Mouse (Mus musculus) CD4-positive helper T cell, adult 2 months (primary cell): ENCODE results near the gene Dusp13.
A peak's percentile ranks its signal among the peaks of the same experiment; 100 is the strongest.

Experiments
- DNase-seq: peaks from one replicate; pipeline ENCODE4 v3.0.0-alpha.2; 2012; ENCODE audit warnings: low read depth, missing footprints, low spot score

The Dusp13 gene

DNA sequence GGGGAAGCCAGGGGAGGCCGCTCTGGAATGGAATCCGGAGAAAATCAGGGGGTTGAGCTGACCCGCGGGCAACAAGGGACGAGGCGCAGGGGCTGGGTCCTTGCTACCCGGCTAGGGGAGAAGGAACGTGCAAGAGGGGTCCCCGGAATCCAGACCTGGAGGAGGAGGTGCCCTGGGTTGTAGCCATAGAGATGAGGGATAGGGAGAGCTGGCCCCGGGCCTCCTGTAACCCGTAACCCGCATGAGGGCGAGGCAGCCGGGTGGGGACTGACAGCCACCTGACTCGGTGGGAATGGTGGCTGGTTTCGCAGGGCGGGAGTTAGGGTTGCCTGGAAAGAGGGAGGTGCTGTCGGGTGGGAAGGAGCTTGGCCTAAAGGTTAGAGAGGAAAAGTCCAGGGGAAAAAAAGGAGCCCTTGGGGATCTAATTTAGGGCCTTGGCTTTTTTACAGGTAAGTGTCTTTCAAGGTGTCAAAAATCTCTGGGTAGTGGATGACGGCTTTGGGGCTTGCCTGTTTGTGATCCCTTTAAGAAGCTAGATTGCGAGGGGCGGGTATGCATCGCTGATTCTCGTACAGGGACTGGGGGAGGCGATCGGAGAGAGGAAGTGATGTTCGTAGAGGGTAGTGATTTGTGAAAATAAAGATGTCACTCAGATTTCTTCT, at the start of gene Dusp13:
Gene Dusp13, minus strand, starts transcription at position 301 of the 662 bp plus-strand sequence.
- DNase-seq: peak; percentile 85

DNA sequence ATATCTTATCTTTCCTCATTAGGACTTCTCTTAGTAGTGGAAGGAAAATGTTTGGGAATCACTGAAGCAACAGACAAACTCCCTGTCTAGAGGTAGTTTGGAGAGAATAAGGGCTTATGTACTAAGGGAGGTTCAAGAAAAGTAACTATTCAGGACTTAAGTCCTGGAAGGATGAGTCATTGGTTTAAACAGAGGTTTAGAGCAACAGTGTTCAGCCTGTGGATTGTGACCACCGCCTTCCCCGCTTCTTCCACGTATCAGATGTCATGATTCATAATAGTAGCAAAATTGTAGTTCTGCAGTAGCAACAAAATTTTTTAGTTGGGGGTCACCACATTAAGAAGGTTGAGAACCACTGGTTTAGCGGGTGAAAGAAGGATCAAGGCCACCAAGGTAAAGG, 49.7 kb upstream of the Dusp13 start:
- no peak for DNase-seq

DNA sequence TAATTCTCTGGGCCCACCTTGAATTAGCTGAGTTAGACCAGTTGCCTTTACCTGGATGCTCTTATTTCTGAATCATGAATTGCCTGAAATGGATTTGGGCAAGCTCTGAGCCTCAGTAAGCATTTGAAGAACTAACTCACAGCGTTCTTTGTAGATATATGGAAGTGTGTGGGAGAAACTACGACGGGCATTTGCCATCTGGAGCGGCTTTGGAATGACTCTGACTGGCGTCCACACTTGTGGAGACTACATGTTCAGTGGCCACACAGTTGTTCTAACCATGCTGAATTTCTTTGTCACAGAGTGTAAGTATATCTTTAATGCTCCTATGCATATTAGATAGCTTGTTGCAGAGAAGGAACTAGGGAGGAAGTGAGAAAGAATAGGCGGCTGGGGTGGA, 41.3 kb upstream of the Dusp13 start:
- no peak for DNase-seq

DNA sequence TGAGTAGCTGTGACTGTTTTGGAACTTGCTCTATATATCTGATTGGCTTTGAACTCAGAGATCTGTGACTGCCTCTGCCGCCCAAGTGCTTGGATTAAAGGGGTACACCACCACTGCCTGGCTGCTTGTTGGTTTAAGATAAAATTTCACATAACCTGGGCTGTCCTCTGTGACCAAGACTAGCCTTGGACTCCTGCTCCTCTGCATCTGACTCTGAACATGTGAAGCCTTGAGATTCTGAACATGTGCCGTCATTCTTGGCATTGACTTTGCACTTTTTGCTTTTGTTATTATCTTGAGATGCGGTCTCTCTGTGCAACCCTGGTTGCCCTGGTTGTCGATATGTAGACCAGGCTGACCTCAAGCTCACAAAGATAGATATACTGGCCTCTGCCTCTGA, 40.7 kb upstream of the Dusp13 start:
- DNase-seq: no peak

DNA sequence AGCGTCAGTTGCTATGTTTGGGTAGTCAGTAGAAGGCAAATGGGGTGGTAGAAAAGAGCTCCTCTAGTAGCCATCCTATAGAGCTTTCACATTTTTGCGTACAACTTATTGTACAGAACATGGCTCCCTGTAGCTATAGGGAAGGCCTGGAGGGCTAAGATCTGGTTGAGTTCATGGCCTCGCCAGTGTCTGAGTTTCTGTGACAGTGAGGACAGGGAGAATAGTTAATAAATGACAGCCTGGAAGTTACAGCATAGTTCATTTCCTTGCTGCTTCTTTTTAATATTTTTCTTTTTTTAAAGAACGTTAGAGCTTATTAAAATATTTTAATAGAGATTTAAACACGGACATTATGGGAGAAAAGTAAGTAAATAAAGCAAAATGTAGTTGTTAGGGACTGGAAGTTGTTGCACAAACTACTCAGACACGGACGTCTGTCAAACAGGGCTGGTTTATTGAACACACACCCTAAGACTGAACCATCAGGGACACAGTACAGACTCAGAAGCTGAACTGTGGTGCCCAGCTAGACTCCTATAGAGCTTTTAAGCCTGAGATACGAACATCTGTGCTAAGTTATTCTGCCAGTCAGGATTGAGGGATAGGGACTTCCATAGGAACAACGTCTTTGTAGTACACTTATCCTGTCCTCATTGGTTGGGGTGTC, 39.7 kb upstream of the Dusp13 start:
- no peak for DNase-seq

DNA sequence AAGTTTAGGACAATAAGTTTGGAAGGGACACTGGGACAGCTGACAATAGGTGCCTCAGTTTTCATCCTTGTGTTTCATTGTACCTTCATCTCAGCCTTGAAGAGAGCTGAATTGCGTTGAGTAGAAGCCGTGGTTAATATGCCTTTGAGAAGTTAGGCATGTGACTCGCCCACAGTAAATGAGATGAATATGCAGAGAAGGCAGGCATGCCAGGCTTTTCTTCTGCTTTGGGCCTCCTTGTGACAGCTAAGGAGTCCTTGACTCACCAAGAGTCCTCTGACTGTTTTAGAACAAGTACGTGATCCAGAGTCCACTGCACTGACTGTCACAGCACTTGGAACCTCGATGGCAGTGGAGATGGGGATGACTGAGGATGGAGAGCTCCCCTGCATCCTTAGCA, 37.1 kb upstream of the Dusp13 start:
- DNase-seq: no peak

DNA sequence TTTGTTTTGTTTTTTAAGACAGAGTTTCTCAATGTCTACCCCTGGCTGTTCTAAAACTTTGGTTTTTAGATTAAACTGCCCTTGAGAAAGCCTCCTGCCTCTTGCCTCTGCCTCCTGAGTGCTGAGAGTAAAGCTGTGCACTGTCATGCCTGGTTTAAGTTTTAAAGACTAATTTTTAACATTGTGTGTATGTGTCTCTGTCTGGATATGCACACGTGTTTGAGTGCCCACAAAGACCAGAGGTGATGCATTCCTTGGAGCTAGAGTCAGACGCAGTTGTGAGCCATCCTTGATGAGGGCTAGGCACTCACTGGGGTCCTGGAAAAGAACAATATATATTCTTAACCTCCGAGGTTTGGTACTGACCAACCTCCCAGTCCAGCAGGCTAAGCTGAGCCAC, 36.4 kb upstream of the Dusp13 start:
- no peak for DNase-seq

DNA sequence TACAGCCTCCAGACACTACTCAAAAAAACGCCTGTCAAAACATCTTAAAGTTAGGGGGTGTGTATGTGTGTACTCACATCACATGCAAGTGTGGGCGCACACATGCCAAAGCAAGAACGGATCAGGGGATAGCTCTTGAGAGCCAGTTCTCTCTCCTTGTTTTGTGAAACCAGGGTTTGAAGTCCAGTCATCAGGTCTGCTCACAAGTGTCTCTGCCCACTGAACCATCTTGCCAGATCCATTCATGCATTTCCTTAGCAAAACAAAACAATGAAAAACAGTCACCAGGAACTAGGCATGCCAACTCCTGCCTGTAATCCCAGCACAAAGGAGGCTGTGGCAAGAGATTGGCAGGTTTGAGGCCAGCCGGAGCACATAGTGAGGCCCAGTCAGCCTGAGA, 35.5 kb upstream of the Dusp13 start:
- no peak for DNase-seq

DNA sequence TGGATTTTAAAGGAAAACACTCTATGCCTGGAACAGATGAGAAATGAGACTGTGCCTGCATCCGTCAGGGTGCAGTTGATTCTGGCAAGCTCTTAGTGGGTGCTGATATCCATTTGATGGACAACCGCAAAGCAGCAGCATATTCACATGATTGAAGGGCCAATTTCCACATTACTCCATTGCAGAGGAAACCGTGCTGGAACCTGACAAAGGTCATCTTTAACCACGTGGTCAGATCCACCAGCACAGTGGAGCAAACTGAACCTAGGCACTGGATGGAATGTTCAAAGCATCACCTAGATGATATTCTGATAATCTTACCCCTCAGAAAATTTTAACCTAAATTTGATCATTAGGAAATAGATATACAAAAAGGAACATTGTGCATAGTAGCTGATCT, 25.2 kb upstream of the Dusp13 start:
- DNase-seq: no peak

DNA sequence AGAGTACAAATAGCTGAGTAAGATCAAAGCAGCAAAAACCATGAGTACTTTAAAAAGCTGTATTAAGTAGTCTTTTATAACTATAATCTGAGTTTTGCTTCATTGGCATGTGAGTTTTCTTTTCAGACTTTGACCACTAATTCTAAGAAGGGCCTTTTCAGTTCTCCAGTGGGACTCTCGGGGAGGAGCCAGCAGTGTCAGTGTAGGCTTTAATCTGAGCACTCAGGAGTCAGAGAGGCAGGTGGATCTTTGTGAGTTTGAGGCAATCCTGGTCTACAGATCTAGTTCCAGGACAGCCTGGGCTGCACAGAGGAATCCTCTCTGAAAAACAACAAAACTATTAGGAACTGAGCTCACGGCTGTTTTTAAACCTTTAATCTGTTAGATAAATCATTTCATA, 23.0 kb upstream of the Dusp13 start:
- DNase-seq: no peak

DNA sequence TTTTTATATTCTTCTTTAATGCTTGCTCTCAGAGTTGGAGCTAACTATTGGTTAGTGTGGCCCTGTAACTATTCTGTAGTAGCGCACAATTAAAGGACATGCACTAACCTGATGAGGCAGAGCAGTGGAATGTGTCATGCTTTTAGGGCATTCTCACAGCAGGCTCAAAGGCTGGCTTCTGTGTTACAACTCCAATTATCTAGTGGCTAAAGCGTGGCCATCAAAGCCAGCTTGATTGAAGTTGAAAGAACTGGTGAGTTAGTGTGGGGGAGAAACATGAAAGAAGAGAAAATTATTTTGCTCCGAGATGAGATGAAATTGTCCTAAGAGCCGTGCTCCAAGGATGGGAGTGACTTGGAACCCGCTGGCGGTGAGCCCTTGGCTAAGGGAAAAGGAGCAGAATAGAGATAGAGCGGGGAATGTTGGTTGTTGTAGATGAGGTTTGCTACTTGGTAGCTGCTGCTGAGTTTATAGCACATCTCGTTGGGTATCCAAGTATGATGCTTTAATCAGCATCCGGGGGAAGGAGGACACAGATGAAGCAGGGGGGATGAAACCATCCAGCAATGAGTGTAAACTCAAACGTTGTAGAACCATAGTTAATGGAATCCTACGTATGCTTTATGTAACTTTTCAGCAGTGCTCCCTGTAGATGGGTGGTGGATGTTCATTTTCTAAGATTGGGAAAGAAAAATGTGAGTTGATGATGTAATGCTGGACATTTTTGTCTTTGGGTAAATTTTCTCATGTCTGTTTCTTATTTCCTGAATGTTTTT, 21.7 kb upstream of the Dusp13 start:
- no peak for DNase-seq

DNA sequence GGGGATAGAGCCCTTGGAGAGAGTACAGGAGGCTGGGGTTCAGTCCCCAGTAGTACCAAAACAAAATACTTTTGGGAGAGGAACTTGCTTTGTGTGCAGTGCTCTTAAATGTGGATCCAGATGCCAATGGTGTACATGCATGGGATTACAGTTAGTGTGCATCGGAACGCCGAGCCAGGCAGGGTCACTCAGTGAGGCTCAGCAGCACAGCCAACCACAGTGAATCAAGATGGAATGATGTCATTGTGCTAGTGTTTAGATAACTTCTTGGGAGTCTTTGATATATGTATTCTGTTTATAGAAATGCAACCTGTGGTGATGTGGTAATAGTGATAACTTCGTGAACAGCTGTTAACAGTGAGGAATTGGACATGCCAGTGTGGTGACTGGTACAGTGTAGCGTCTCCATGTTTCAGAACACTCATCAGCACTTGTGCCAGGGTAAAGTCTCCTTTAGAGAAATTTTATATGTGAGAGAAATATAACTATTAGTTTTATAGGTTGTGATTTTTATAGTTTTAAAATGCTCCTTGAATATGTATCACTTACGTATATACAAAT, 15.5 kb upstream of the Dusp13 start:
- DNase-seq: no peak

DNA sequence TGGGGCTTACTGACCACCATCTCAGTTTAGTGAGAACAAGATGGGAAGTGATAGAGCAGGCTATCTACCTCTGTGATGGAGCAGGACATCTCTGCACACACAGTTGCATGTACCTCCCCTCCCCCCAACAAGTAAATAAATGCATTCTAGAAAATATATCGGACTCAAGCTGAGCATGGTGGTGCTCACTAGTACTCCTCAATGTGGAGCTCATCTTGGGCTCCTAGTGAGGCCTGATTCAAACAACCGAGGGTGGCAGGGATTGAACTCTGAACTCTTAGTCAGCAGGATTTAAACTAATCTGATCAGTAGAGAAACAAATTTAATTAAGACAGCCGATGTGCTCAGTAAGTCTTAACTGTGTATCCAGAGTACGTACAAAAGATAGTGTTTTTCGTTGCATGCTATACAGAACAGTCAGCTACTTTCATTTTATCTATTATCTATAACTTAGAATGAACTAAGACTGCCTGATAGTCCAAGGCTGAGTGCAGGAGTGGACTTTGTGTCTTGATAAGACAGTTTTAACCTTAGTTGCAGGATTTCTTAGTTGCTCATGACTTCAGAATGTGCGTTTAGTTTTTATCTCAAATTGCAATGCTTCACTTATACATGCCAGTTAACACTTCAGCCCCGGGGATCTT, 14.9 kb upstream of the Dusp13 start:
- no peak for DNase-seq

DNA sequence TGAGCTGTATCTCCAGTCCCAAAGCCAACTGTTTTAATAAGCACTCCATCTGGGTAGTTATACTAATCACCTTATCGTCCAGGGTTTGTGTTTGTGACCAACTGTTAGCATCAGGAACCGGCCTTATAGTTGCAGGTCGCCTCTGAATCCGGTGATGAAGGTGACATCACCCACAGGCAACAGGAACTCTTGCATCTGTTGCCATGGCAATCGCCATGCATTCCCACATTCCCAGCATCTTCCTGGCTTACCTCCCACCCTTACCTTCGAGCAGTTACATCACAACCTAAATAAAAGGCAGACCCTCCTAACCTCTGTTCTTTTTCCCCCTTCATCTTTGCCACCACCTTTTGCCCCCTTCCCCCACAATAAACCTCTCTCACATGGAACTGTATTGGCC, 13.7 kb upstream of the Dusp13 start:
- no peak for DNase-seq

DNA sequence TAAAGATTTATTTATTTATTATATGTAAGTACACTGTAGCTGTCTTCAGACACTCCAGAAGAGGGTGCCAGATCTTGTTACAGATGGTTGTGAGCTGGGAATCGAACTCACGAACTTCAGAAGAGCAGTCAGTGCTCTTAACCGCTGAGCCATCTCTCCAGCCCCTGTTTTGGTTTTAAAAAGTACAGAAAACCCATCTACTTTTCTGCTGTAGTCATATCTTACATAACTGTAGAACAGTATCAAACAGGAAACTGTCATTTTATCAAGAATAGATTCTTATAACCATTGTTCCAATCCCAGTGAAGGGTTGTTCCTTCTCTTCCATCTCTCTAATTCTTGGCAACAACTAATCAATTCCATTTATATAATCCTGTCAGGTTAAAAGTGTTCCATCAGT, 12.8 kb upstream of the Dusp13 start:
- no peak for DNase-seq

DNA sequence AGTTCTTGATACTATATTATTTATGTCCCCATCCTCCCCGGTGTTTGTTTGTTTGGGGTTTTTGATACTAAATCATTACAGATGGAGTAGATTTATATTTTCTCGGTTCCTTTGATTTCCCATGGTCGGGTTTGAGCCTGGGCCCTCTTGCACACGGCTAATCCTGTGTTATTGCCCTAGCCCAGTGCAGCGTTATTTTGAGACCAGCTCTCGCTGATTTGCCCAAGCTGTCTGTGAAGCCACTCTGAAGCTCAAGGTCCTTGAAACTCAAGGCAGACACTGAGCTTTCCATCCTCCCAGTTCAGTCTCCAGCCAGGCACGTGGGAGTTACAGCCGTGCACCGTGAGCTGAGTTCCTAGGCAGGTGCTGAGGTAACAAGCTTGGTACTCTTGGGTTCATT, 10.6 kb upstream of the Dusp13 start:
- DNase-seq: no peak

DNA sequence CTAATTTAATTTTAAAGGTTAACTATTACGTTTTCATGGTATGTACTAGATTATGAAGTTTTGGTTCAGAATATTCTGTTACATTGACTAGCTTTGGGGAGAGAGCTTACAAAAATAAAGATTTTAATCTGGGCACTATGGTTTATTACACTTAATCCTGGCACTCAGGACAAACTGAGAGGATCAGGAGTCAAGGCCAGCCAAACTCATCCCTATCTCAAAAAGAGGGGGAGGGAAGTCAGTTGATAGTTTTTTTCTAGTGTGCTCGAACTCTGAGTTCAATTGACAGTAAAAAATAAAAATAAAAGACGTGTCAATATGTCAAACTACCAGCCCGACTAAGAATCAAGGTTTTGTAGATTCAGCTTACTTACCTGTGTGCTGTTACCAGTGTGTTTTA, 2.4 kb upstream of the Dusp13 start:
- no peak for DNase-seq

DNA sequence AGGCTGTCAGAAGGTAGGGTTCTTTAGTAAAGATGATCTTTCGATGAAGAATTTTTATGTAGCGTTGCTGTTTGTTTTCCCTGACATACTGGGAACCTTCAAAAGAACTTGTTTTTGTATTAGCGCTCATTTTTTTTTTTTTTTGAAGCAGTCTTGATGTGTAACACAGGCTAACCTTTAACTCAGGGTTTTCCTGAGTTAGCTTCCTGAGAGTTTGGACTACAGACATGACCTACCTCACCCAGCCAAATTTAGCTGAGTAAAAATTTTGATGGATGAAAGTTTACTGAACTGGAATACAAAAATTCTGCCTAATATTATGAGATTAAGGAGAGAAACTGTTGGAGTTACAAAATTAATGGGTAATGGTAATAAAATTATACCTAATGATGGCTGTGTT, 1.4 kb upstream of the Dusp13 start:
- no peak for DNase-seq

DNA sequence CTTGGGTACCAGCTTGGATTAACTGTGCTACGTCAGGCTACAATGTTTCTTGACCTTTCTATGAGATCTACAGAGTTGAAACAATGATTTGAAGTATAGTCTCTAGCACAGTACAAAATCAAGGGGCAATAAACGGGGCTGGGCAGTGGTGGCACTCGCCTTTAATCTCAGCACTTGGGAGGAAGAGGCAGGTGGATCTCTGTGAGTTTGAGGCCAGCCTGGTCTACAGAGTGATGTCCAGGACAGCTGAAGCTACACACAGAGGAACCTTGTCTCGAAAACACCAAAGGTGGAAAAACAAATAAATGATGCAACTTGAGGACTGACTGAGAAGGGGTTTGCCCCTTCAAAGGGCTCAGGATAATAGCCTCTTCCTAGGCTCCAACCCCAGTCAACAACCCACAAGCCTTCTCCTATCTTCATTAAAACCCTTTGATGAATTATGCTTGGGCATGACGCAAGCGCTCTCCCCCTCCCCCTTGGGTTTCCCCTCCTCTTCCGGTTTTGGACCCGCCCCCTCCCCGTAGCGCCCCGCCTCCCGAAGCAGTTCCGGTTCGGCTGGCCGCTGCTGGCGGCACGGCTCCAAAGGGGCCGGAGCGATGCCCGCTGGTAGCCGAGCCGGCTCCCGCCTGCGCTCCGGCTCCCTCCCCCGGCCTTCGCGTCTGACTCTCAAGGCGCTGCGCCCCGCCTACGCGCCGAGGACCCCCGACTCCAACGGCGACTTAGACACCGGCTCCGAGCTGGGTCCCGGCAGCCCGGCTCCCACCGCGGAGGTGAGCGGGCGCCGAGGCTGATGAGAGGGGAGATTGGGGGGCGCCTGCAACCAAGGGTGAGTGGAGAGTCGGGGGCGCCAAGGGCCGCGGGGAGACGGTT, 737 bp downstream of the Dusp13 start, which contains the start of gene Samd8:
Gene Samd8, plus strand, starts transcription at position 524 of the 873 bp plus-strand sequence.
- DNase-seq: peak; percentile 90

DNA sequence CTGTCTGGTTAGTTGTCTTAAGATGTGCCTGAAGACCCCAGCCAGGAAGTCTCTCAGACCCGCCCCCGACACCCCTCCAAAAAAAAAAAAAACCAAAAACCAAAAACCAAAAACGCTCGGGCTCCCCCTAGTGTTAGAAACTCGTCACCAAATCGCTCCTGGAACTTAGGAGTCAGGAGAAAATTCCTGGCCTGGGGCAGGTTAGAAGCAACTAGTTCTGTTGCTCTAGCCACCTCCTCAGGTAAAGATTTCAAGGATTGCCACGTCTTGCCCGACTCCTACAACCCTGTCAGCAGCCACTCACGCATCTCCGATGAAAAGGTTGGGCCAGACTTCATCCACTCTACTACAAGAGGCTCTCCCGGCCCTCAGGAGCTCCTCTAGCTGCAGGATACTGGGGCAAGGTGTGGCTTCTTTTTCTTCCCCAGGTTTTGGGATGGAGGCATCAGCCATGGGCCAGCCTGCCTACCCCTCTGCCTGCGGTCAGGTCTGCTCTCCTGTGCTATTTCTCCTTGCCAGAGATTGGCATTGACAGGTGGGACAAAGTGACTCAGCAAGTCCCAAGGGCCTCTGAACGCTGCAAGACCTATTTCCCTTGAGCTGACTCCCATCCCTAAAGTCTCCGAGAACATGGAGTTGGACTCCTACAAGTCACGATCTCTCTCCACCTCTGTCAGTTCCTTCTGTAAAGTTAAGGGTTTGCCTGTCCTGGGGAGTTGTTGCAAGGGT, 2.7 kb downstream of the Dusp13 start:
- peak; percentile 43 for DNase-seq
